Mouse (Mus musculus): Measurements from ENCODE around the gene Psmc3. TPM values are rescaled to one million over a fixed set of nuclear protein-coding genes. Genes with fewer than 3 reads are reported as not detected.
"Not testable (repeated sequence)": the region's sequence is repeated elsewhere in the genome, so short reads cannot be mapped to it uniquely, and the experiment has no call there.

Psmc3 gene
- polyA plus RNA-seq, 1 experiment = 205 TPM

DNA sequence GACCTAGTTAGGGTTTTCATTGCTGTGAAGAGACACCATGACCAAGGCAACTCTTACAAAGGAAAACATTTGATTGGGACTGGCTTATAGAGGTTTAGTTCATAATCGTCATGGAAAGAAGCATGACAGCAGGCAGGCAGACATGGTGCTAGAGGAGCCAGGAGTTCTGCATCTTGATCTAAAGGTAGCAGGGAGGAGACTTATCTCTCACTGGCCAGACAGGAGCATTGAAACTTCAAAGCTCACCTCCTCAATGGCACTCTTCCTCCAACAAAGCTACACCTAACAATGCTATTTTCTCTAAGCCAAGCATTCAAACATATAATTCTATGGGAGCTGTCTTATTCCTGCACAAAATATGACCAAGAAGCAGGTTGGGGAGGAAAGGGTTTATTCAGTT, 27.3 kb upstream of the Psmc3 start:
- peaks cover 12% of the 10 kb centered on the region for H3K4me1 ChIP-seq (ENCODE audit: control insufficient read depth, insufficient read depth, low read length)
- H3K27ac ChIP-seq (ENCODE audit: insufficient read depth, low read length) = 0 out of 2 replicates have a peak overlapping the region, but pooled peaks have one; percentile 40

DNA sequence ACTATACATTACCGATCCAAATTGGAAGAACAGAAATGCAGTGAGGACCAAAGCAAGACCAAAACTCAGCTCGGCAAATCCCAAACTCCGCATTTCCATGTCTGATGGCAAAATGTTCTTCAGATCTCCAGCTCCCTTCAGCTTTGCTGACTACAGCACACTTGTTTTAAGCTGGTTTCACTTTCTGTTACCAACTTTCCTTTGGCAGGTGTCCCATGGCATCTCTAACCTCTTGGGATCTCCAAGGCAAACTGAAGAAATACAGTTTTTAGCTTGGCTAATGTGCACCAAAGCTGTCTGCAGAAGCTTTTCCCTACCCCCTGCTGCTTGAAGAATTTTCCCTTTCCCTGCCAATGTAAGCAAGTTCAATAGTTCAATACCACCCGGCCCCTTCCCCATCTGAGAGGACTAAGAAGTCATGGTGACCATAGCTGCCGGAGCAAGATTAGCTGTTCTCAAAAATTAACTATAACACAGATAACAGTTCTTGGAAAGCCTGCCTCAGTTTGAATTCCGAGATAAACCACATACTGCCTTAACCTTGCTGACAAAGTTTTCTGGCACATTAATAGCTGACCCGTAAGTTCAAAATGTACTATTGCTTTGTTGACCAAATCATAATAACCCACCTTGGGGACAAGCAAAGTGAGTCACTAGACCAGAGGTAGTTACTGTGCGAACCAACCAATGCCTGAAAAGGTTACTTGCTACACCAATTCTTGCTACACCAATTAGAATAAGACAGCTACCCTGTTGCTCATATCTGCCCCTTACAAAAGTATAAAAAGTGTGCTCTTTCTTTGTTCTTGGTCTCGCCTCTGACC, 26.2 kb upstream of the Psmc3 start:
- Histone ChIP-seq H3K27ac (ENCODE audit: insufficient read depth, low read length) (no peak overlapping the region), H3K4me1 (ENCODE audit: control insufficient read depth, insufficient read depth, low read length) (peaks cover 12% of the 10 kb centered on the region), H3K4me3 (ENCODE audit: insufficient read depth, low read length) (no peak overlapping the region)
- TF ChIP-seq CTCF (IDR thresholded peaks at IDR 0.05; ENCODE audit: extremely low read depth, insufficient read depth, low read length) (no peak), POLR2A (IDR thresholded peaks at IDR 0.05; ENCODE audit: extremely low read depth, insufficient read depth, low read length) (no peak)

More for the DNA sequence above, 27.3 kb upstream of the Psmc3 start:
- no peak overlapping the region for H3K4me3 ChIP-seq (ENCODE audit: insufficient read depth, low read length)
- TF ChIP-seq CTCF (IDR thresholded peaks at IDR 0.05; ENCODE audit: extremely low read depth, insufficient read depth, low read length) = no peak
- TF ChIP-seq POLR2A (IDR thresholded peaks at IDR 0.05; ENCODE audit: extremely low read depth, insufficient read depth, low read length) = no peak

DNA sequence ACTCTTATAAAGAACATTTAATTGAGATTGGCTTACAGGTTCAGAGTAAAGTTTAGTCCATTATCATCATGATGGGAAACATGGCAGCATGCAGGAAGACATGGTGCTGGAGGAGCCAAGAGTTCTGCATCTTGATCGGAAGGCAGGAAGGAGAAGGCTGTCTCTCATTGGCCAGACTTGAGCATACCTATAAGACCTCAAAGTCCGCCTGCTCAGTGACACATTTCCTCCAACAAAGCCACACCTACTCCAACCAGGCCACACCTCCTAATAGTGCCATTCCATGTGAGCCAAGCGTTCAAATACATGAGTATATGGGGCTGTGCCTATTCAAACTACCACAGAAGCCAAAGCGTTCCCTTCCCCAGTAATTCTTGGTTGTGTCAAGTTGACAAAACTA, 22.6 kb upstream of the Psmc3 start:
- Histone ChIP-seq H3K27ac (ENCODE audit: insufficient read depth, low read length) (no peak overlapping the region), H3K4me3 (ENCODE audit: insufficient read depth, low read length) (no peak overlapping the region), H3K4me1 (ENCODE audit: control insufficient read depth, insufficient read depth, low read length) (no peaks in the 10 kb centered on the region; the same call in 1 of the 2 replicates)
- TF ChIP-seq POLR2A (IDR thresholded peaks at IDR 0.05; ENCODE audit: extremely low read depth, insufficient read depth, low read length) (no peak), CTCF (IDR thresholded peaks at IDR 0.05; ENCODE audit: extremely low read depth, insufficient read depth, low read length) (no peak)

- H3K4me3 ChIP-seq (ENCODE audit: insufficient read depth, low read length) = no peak overlapping the region
- H3K4me1 ChIP-seq (ENCODE audit: control insufficient read depth, insufficient read depth, low read length) = no peaks in the 10 kb centered on the region
- H3K27ac ChIP-seq (ENCODE audit: insufficient read depth, low read length) = no peak overlapping the region
- TF ChIP-seq CTCF (IDR thresholded peaks at IDR 0.05; ENCODE audit: extremely low read depth, insufficient read depth, low read length) = no peak
Observed at GRCm38 (mm10) chr2:91033000-91033399, 20.8 kb upstream of the Psmc3 start.

DNA sequence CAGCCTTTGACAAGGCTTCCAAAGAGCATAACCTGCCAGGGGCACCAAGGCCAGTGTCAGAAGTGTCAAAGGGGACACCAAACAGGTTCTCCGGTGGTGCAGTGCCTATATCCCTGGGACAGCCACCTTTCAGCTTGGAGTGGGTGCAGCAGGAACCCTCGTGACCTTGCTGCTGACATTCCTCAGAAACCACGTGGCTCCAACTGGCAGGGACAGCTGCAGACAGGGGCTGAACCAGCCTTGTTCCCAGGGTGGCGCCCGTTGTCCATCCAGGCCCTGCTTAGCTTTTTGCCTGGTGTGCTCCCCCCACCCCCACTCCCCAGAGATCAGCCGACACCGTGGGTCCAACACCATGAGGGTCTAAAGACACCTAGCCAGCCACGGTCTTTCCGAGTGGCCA, 18.4 kb upstream of the Psmc3 start, which contains the start of gene Rapsn:
Rapsn (plus strand) TSS at position 236 of the 400 bp plus-strand sequence.
- Histone ChIP-seq H3K27ac (ENCODE audit: insufficient read depth, low read length) (no peak within 1 kb of the TSS), H3K4me3 (ENCODE audit: insufficient read depth, low read length) (no peak within 1 kb of the TSS), H3K4me1 (ENCODE audit: control insufficient read depth, insufficient read depth, low read length) (no peaks in the 10 kb centered on the region)
- TF ChIP-seq POLR2A (IDR thresholded peaks at IDR 0.05; ENCODE audit: extremely low read depth, insufficient read depth, low read length) = no peak
- TF ChIP-seq CTCF (IDR thresholded peaks at IDR 0.05; ENCODE audit: extremely low read depth, insufficient read depth, low read length) = no peak

DNA sequence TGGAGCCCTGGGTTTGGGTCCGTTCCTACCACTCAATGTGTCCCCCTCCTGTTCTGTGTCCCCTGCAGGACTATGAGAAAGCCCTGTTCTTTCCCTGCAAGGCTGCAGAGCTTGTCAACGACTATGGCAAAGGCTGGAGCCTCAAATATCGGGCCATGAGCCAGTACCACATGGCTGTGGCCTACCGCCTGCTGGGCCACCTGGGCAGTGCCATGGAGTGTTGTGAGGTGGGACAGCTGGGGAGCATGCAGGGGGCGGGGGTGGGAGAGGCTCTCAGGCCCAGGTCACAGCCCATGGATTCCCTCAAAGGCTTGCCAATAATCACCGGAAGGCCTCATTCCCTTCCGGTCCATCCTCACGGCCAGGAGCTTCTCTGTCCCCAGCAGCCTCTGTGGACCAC, 12.0 kb upstream of the Psmc3 start:
- Histone ChIP-seq H3K4me1 (ENCODE audit: control insufficient read depth, insufficient read depth, low read length) (no peaks in the 10 kb centered on the region), H3K27ac (ENCODE audit: insufficient read depth, low read length) (no peak overlapping the region)
- no peak for TF ChIP-seq CTCF (IDR thresholded peaks at IDR 0.05; ENCODE audit: extremely low read depth, insufficient read depth, low read length)
- no peak for TF ChIP-seq POLR2A (IDR thresholded peaks at IDR 0.05; ENCODE audit: extremely low read depth, insufficient read depth, low read length)

DNA sequence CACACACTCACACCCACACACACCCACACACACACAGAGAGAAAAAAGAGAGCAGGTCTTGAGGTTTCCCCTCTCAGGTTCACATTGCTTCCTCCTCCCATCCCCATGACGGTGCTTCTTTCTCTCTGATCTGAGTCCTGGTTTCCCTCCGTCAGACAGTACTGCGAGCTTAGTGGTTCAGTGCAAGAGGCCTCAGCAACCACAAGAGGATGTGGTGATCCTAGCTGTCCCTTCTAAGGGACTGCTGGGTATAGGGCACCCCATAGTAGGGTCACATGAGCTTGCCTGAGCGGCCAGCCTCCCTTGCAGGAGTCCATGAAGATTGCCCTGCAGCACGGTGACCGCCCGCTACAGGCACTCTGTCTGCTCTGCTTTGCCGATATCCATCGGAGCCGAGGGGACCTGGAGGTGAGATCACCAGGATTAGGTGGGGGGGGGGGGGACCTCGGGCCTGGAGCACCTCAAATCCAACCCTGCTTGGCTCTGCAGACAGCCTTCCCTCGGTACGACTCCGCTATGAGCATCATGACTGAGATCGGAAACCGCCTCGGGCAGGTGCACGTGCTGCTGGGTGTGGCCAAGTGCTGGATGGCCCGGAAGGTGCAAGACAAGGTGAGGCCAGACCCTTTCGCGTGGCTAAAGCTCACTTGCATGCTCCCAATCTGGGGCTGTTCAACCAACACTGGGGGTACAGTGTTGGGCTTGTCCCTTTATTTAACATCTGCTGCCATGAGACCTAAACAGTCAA, 11.0 kb upstream of the Psmc3 start:
- Histone ChIP-seq H3K27ac (ENCODE audit: insufficient read depth, low read length) (no peak overlapping the region), H3K4me1 (ENCODE audit: control insufficient read depth, insufficient read depth, low read length) (no peaks in the 10 kb centered on the region), H3K4me3 (ENCODE audit: insufficient read depth, low read length) (no peak overlapping the region)
- TF ChIP-seq CTCF (IDR thresholded peaks at IDR 0.05; ENCODE audit: extremely low read depth, insufficient read depth, low read length) (no peak), POLR2A (IDR thresholded peaks at IDR 0.05; ENCODE audit: extremely low read depth, insufficient read depth, low read length) (no peak)

More for the DNA sequence above, 12.0 kb upstream of the Psmc3 start:
- no peak overlapping the region for H3K4me3 ChIP-seq (ENCODE audit: insufficient read depth, low read length)

- H3K4me1 ChIP-seq (ENCODE audit: control insufficient read depth, insufficient read depth, low read length) = no peaks in the 10 kb centered on the region
- TF ChIP-seq POLR2A (IDR thresholded peaks at IDR 0.05; ENCODE audit: extremely low read depth, insufficient read depth, low read length) (no peak), CTCF (IDR thresholded peaks at IDR 0.05; ENCODE audit: extremely low read depth, insufficient read depth, low read length) (no peak)
- no peak overlapping the region for H3K27ac ChIP-seq (ENCODE audit: insufficient read depth, low read length)
- H3K4me3 ChIP-seq (ENCODE audit: insufficient read depth, low read length) = no peak overlapping the region
Observed at GRCm38 (mm10) chr2:91044727-91045126, 9.1 kb upstream of the Psmc3 start.

DNA sequence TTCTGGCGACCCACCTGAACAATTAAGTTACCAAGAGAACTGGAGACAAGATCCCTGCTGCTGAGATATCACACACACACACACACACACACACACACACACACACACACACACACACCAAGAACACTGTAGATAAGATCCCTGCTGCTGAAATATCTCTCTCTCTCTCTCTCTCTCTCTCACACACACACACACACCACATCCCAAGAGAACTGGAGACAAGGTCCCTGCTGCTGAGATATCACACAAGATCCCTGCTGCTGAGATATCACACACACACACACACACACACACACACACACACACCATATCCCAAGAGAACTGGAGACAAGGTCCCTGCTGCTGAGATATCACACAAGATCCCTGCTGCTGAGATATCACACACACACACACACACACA, 8.0 kb upstream of the Psmc3 start:
- H3K27ac ChIP-seq (ENCODE audit: insufficient read depth, low read length); H3K4me3 ChIP-seq (ENCODE audit: insufficient read depth, low read length): not testable (repeated sequence)

GRCm38 (mm10) chr2:91047359-91047758, 6.5 kb upstream of the Psmc3 start:
- Histone ChIP-seq H3K27ac (ENCODE audit: insufficient read depth, low read length) (no peak overlapping the region), H3K4me1 (ENCODE audit: control insufficient read depth, insufficient read depth, low read length) (no peaks in the 10 kb centered on the region)

More for the DNA sequence above, 8.0 kb upstream of the Psmc3 start:
- H3K4me1 ChIP-seq (ENCODE audit: control insufficient read depth, insufficient read depth, low read length) = not testable (repeated sequence)

More at GRCm38 (mm10) chr2:91047359-91047758, 6.5 kb upstream of the Psmc3 start:
- TF ChIP-seq POLR2A (IDR thresholded peaks at IDR 0.05; ENCODE audit: extremely low read depth, insufficient read depth, low read length) = no peak
- TF ChIP-seq CTCF (IDR thresholded peaks at IDR 0.05; ENCODE audit: extremely low read depth, insufficient read depth, low read length) = no peak
- H3K4me3 ChIP-seq (ENCODE audit: insufficient read depth, low read length) = no peak overlapping the region
